Mouse (Mus musculus): ENCODE measurements around the gene Kdf1.
A peak's percentile ranks its signal among the peaks of the same experiment; 100 is the strongest.

Kdf1 gene

DNA sequence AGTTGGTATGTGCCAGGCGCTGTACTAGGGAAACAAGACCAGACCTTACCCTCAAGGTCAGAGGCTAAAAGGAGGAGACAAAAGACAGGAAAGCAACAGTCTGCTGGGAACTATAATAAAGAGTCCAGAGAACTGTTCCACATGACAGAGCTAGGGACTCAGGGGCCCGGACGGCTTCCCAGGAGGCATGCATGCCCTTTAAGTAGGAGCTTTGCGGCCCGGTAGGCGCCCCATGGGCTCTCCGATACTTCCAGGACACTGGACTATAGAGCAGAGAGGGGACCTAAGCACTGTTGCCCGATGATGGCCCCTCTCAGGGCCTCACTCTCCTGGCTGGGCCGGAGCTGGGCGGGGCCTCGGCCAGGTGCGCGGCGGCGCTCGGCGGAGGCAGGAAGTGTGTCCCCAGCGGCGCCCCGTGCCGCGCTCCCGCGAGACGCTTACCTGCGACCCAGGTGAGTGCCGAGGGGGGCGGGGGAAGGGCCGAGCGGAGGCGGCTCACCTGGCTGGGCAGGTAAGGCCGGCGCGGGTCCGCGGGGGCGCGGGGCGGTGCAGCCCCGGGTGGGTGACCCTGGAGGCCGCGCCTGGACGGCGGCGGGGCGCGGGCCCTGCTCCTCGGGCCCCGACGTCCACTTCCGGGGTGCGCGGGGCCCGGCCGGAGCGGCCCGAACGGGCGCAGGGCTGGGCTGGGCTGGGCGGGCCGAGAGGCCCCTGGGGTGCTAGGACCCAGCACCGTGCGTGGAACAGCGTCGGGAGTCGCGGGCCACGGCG, at the start of gene Kdf1:
Gene Kdf1, plus strand, starts transcription at position 363 of the 768 bp plus-strand sequence.
- DNase-seq = peak; percentile 86

DNA sequence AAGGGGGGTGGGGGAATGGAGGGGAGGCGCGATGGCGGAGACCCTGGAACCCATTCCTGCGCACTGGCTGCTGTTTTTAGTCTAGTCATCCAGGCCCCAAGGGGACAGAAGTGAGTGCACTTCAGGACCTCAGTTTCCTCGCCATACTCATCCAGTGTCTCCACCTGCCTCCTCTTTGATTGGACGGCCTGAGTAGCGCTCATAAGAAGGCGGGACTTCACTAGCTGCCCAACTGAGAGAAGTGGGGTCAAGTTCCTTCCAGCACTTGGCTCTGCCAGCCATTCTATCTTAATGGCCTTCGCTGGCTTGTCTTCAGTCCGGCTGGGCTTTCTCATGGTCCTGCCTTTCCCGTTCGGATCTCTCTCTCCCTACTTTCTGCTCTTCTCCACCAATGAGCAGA, 49.6 kb upstream of the Kdf1 start:
- no peak for DNase-seq

DNA sequence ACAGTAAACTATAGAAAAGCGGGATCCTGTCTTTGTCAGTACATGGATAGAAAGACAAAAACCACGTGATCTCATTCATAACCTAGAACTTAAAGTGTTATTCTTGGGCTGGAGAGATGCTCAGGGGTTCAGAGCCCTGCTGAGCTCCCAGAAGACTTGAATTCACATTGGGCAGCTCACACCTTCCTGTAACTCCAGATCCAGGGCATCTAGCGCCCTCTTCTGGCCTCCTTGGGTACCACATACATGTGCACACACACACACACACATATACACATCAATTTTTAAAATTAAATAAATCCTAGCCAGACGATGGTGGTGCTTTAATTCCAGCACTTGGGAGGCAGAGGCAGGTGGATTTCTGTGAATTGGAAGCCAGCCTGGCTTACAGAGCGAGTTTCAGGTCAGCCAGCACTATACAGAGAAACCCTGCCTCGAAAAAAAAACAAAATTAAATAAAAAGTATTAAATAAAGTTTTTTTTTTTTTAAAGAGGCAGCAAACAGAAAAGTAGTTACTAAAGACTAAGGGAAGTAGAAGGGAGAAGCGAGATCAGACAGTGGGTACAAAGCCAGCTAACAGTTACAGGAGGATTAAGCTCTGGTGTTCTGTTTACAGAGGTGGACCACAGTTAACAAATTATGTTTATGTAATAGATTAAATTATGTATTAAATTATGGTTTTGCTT, 47.5 kb upstream of the Kdf1 start:
- DNase-seq = no peak

DNA sequence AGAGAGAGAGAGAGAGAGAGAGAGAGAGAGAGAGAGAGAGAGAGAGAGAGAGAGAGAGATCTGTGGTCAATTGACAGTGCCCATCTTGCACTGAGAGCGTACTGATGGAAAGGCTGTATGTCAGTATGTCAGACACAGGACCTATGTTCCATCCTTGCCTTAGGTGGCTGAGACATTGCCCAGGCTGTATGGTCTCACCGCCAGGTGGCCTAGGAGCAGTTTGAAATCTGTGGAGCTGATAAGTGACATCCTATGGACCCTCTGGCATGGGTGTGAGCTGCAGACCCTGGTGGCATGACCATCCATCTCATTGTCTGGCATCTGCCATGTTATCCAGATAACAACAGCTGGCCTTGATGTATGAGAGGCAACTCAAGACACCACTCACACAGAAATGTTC, 44.9 kb upstream of the Kdf1 start:
- no peak for DNase-seq

- peak; percentile 100 for DNase-seq
Observed at GRCm38 (mm10) chr4:133479458-133480184, 39.1 kb upstream of the Kdf1 start, which contains the start of gene Tent5b. Tent5b (plus strand) TSS chr4:133480132.

DNA sequence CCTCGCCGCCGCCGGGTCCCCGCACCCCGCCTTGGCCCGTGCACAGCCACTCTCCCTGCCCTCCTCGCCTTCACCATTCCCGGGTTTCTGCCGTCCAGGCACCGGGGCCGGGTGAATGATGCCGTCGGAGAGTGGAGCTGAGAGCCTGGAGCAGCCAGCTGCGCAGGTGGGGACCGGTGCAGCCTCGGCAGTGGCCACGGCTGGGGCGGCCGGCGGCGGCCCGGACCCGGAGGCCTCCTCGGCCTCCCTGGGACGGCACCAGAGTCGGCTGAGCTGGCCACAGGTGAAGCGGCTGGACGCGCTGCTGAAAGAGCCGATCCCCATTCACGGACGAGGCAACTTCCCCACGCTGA, 38.6 kb upstream of the Kdf1 start:
- DNase-seq = no peak

DNA sequence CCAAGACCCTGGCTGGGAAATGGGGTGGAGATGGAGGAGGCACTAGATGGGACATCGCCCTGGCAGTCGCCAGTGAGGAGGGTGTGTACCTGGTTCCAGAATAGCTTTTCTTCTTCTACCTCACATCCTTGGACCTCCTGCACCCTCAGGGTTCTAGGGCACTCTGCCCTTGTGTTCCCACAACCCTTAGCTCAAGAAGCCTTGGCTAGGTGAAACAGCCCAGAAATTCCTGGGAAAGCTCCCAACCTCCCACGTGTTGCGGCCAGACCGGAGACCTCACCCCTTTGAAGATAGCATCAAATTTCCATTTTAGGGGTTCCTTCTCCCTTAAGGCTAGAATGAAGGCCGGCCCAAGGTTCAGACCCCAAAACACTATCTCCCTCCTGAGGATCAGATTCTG, 38.0 kb upstream of the Kdf1 start:
- no peak for DNase-seq

DNA sequence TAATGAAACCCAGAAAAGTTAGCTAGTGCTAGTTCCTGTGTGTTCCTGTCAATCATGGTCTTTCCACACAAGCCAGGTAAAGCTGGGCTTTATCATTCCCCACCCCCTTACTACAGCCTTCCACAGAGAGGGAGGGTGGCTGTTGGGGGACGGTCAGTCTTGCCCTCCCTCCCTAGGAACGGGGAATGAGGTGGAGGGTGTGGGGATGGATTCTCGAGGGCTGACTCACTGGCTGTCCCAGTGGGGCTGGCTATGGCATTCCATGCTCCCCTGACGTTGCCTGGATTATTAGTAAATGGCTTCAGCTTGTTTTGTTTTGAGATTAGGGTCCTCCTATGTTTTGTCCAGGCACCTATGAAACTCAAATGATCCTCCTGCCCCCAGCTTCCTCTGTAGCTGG, 37.3 kb upstream of the Kdf1 start:
- no peak for DNase-seq

GRCm38 (mm10) chr4:133482479-133482878, 36.3 kb upstream of the Kdf1 start:
- DNase-seq = peak; percentile 2

GRCm38 (mm10) chr4:133484266-133485025, 34.3 kb upstream of the Kdf1 start:
- peak; percentile 90 for DNase-seq

- no peak for DNase-seq
Observed at GRCm38 (mm10) chr4:133485691-133486425, 32.9 kb upstream of the Kdf1 start.

GRCm38 (mm10) chr4:133486673-133487357, 31.9 kb upstream of the Kdf1 start:
- no peak for DNase-seq

DNA sequence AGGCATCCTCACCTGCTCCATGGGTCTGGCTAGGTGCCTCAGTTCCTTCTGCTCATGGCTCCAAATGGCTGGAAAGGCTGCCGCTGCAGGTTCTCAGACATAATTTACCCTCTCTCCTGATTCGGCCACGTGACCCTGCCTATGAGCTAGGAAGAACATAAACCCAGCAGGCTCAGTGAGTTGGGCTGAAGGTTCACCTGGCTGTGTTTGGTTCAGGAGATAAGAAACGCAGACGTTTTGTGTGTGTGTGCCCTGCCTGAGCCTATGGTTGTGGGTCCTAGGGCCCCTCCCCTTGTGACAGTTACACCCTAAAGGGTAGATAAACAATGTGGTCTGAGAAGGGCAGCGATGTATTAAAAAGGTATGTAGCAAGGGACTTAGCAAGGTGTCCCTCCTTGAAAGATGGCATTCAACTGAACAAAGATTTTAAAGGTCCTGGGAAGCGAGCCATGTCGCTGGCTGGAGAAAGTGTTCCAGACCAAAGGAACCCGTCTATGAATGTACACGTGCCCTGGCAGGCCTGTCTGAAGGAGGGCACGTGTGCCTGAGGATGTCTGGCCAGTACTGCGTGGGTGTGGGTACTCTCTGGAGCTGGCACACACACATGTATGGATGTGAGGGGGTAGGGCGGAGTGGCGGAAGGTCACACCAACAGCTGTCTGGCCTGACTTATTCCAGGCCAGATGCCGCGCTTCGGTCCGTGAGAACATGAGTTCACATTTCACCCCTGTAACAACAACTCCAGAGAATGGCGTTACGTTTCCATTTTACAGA, 30.0 kb upstream of the Kdf1 start:
- DNase-seq = peak; percentile 58

- DNase-seq = no peak
Observed at GRCm38 (mm10) chr4:133489489-133490245, 29.1 kb upstream of the Kdf1 start.

DNA sequence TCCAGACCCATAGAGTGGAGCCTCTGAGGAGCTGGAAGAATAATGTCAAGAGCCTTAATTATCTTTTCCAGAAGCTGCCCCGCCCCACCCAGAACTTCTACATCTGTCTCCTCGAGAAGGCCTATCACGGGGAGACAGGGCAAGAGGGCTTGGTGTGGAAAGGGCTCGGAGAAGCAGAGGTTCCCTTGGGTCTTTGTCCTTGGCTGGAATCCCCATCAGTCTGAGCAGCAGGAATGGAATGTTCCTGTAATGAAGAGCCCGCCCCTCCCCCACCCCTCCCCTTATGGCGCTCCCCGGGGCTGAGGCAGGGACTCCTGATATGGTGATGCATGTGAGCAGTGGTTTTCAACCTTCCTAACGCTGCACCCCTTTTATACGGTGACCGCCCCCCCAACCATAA, 27.0 kb upstream of the Kdf1 start:
- DNase-seq = no peak

DNA sequence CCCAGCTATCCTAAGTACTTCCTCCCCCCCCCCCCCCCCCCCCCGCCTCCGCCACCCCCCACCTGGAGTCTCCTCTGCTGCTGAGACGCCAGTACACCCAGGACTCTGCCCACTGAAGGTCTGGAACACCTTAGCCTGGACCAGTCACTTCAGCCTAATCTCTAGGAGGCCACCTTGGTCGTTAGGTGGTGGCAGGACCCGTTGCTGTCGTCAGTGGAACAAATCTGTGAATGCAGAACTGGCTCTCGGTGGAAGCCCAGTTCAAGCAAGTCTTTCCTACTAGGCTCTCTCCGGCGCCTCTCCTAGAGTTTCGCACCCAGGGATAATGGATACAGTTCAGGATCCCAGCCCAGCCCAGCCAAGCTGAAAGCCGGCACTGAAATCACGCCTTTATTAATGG, 24.9 kb upstream of the Kdf1 start:
- no peak for DNase-seq

DNA sequence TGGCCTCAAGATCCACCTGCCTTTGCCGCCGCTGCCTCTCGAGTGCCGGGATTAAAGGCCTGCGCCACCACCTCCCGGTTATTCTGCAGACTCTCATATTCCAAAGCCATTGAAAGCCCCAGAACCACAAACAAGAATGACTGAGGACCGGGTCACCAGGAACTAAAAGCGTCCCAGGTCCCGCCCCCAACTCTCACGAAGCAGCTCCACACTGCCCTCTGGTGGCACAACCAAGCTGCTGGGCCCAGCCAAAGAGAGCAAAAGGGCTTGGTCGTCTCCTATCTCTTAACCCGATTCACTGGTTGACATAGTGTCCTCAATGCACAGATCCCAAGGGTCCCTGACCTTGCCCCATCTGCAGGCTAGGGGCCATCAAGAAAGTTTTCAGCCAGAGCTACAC, 24.3 kb upstream of the Kdf1 start:
- peak; percentile 85 for DNase-seq

GRCm38 (mm10) chr4:133494867-133495266, 23.9 kb upstream of the Kdf1 start:
- peak; percentile 16 for DNase-seq

GRCm38 (mm10) chr4:133495711-133496110, 23.1 kb upstream of the Kdf1 start:
- DNase-seq = no peak

Measured in kidney, adult 11 months (tissue).